Mouse (Mus musculus): Measurements from ENCODE around the gene Lrrfip1. TPM values are rescaled to one million over a fixed set of nuclear protein-coding genes. Genes with fewer than 3 reads are reported as not detected.

Gene Lrrfip1
- polyA plus RNA-seq, 1 experiment from 2014 or later, result 33.0 TPM

DNA sequence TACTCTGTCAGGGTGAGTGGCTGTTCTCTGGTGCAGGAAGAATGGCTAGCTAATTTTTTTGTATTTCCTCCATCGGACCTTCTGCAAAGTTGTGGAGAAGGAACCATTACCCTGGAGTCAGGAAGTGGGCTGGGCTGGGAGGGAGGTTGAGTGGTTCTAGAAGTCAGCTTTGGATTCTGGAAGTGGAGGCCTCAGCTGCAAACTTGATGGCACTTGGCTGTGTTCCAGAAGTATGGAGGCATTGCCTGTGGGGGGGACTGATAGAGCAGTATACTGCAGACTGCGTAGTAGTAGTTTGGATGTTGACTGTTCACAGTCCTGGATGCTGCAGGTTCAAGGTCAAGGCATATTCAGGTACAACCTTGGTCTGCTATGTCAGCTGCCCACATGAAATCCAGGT, 12.2 kb downstream of the Lrrfip1 start:
- no peak for ATAC-seq (ENCODE audit: insufficient number of reproducible peaks, insufficient read depth, low FRiP score, low TSS enrichment)
- H3K9ac ChIP-seq, result no peak overlapping the region
- no peaks in the 10 kb centered on the region for H3K36me3 ChIP-seq
- peaks cover 13% of the 10 kb centered on the region for H3K4me1 ChIP-seq
- no peak overlapping the region for H3K4me3 ChIP-seq
- H3K4me2 ChIP-seq (replicated peaks), result no peak overlapping the region
- H3K9me3 ChIP-seq, result no peaks in the 10 kb centered on the region
- no peaks in the 10 kb centered on the region; the same call in 1 of the 2 replicates for H3K27me3 ChIP-seq
- H3K27ac ChIP-seq, result no peak overlapping the region
- 90% methylated on average over 2 of the region's 2 CpGs for WGBS

DNA sequence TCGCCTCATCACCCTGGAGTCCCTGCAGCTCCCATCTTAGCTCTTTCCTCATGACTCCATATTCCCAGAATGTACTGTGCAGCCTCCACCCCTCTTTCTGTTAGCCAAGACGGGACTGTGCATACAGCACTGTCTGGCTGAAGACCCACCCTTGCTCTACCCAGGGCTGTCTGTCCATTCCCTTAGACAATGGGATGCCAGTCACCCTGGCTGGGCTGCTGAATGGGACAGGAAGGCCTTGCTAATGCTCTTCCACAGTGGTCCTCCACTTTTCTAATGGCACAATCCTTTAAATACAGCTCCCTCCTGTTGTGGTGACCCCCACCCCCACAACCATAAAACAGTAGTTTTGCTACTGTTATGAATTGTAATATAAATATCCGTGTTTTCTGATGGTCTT, 12.8 kb downstream of the Lrrfip1 start:
- no peaks in the 10 kb centered on the region for H3K9me3 ChIP-seq
- H3K27ac ChIP-seq, result no peak overlapping the region
- 85% methylated on average over 3 of the region's 3 CpGs for WGBS
- H3K9ac ChIP-seq, result no peak overlapping the region
- H3K4me3 ChIP-seq, result no peak overlapping the region
- no peaks in the 10 kb centered on the region for H3K36me3 ChIP-seq
- ATAC-seq (ENCODE audit: insufficient number of reproducible peaks, insufficient read depth, low FRiP score, low TSS enrichment), result no peak
- no peak overlapping the region for H3K4me2 ChIP-seq (replicated peaks)
- no peaks in the 10 kb centered on the region; the same call in 1 of the 2 replicates for H3K27me3 ChIP-seq
- H3K4me1 ChIP-seq, result peaks cover 13% of the 10 kb centered on the region

- no peak overlapping the region for H3K9ac ChIP-seq
- no peak for ATAC-seq (ENCODE audit: insufficient number of reproducible peaks, insufficient read depth, low FRiP score, low TSS enrichment)
- H3K4me1 ChIP-seq, result peaks cover 19% of the 10 kb centered on the region
- no peak overlapping the region for H3K4me2 ChIP-seq (replicated peaks)
- H3K27ac ChIP-seq, result no peak overlapping the region
- H3K9me3 ChIP-seq, result no peaks in the 10 kb centered on the region
- H3K36me3 ChIP-seq, result no peaks in the 10 kb centered on the region
- H3K4me3 ChIP-seq, result no peak overlapping the region
- no peaks in the 10 kb centered on the region; the same call in 1 of the 2 replicates for H3K27me3 ChIP-seq
- 59% methylated on average over 3 of the region's 3 CpGs for WGBS
Observed at GRCm38 (mm10) chr1:91013803-91014202, 15.3 kb downstream of the Lrrfip1 start.

- Histone ChIP-seq H3K36me3 (no peaks in the 10 kb centered on the region), H3K9ac (no peak overlapping the region), H3K27ac (no peak overlapping the region), H3K4me2 (replicated peaks) (no peak overlapping the region), H3K4me1 (peaks cover 19% of the 10 kb centered on the region), H3K9me3 (no peaks in the 10 kb centered on the region), H3K4me3 (no peak overlapping the region), H3K27me3 (no peaks in the 10 kb centered on the region; the same call in 1 of the 2 replicates)
- no peak for ATAC-seq (ENCODE audit: insufficient number of reproducible peaks, insufficient read depth, low FRiP score, low TSS enrichment)
- WGBS, result 82% methylated on average over 7 of the region's 7 CpGs
Observed at GRCm38 (mm10) chr1:91015571-91015970, 17.0 kb downstream of the Lrrfip1 start.

DNA sequence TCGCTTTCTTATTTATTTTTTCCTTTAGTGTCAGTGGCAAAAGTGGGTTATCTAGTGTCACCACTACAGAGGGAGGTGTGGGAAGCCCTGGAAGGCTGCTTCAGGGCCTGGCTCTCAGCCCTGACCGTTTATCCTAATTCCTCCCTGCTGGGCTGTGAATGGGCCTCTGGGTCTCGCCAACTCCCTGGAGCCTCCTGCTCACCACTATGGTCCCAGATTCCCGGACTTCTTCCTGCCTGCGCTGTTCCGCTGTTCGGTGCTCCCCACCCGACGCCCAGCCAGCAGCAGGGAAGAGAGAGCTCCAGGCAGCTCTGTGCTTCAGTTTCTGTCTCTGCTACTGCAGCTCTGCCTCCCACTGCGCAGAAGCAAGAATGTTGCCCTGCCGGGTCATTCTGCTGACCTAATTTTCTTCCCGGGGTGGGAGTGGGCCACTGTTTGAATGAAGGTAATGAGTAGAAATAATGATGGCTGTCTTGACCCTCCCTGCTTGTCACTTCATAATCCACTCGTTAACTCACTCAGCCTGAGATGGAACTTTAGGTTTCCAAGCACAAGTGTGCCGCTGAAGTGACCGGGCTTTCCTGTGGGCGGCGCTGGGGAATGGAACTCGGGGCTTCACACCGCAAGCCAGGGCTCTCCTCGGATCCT, 18.7 kb downstream of the Lrrfip1 start:
- no peaks in the 10 kb centered on the region for H3K9me3 ChIP-seq
- no peaks in the 10 kb centered on the region for H3K36me3 ChIP-seq
- no peaks in the 10 kb centered on the region for H3K27me3 ChIP-seq
- H3K4me1 ChIP-seq, result peaks cover 16% of the 10 kb centered on the region
- 20% methylated on average over 20 of the region's 20 CpGs for WGBS
- H3K9ac ChIP-seq, result no peak overlapping the region
- H3K4me2 ChIP-seq (replicated peaks), result peak overlapping the region; percentile 18
- ATAC-seq (ENCODE audit: insufficient number of reproducible peaks, insufficient read depth, low FRiP score, low TSS enrichment), result peak; percentile 76
- H3K27ac ChIP-seq, result no peak overlapping the region
- no peak overlapping the region for H3K4me3 ChIP-seq

- H3K4me2 ChIP-seq (replicated peaks), result no peak overlapping the region
- WGBS, result 86% methylated on average over 2 of the region's 2 CpGs
- no peak overlapping the region for H3K9ac ChIP-seq
- H3K27ac ChIP-seq, result no peak overlapping the region
- H3K36me3 ChIP-seq, result no peaks in the 10 kb centered on the region
- no peaks in the 10 kb centered on the region for H3K27me3 ChIP-seq
- no peak for ATAC-seq (ENCODE audit: insufficient number of reproducible peaks, insufficient read depth, low FRiP score, low TSS enrichment)
- H3K9me3 ChIP-seq, result no peaks in the 10 kb centered on the region
- H3K4me3 ChIP-seq, result no peak overlapping the region
- peaks cover 7% of the 10 kb centered on the region for H3K4me1 ChIP-seq
Observed at GRCm38 (mm10) chr1:91019346-91019745, 20.8 kb downstream of the Lrrfip1 start.

- Histone ChIP-seq H3K27me3 (no peaks in the 10 kb centered on the region), H3K36me3 (0 out of 2 replicates have a peak, but pooled peaks cover 4% of the 10 kb centered on the region), H3K9me3 (no peaks in the 10 kb centered on the region), H3K4me2 (replicated peaks) (no peak overlapping the region), H3K9ac (no peak overlapping the region), H3K27ac (no peak overlapping the region), H3K4me1 (peaks cover 6% of the 10 kb centered on the region), H3K4me3 (no peak overlapping the region)
- no peak for ATAC-seq (ENCODE audit: insufficient number of reproducible peaks, insufficient read depth, low FRiP score, low TSS enrichment)
- 61% methylated on average over 3 of the region's 3 CpGs for WGBS
Observed at GRCm38 (mm10) chr1:91021304-91021703, 22.8 kb downstream of the Lrrfip1 start.

DNA sequence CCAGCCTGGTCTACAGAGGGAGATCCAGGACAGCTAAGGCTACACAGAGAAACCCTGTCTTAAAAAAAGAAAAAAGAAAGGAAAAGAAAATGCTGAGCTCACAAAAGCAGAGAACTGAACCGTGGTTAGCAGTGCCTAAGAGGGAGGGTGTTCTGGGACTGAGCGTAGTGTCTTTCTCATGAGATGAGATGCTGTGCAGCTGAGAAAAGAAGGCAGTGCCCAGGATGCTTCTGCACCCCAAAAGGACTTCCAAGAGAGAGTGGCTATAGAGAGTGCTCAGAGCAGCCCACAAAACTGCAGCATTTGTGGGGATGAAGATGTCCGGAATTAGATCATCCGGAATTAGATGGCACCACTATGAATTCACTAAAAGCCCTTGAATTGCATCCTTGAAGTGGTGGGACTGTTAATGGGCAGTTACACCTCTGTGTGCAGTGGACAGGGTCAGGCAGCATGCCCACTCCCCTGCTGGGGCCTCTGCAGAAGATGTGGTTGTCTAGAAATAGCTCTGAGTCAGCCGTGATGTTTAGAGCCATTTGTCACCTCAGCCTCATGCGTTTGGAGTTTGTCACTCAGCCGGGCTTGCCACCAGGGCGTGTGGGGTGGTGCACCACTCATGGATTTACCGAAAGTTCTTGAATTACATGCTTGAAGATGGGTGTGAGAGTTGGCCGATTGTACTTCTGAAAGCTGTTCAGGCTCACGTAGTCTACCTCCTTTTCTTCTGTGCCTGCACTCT, 23.8 kb downstream of the Lrrfip1 start:
- Histone ChIP-seq H3K27me3 (no peaks in the 10 kb centered on the region), H3K4me3 (no peak overlapping the region), H3K9ac (no peak overlapping the region), H3K9me3 (no peaks in the 10 kb centered on the region), H3K36me3 (0 out of 2 replicates have a peak, but pooled peaks cover 4% of the 10 kb centered on the region), H3K4me1 (0 out of 2 replicates have a peak, but pooled peaks cover under 1% of the 10 kb centered on the region), H3K4me2 (replicated peaks) (no peak overlapping the region), H3K27ac (no peak overlapping the region)
- ATAC-seq (ENCODE audit: insufficient number of reproducible peaks, insufficient read depth, low FRiP score, low TSS enrichment), result no peak
- WGBS, result 84% methylated on average over 11 of the region's 11 CpGs

DNA sequence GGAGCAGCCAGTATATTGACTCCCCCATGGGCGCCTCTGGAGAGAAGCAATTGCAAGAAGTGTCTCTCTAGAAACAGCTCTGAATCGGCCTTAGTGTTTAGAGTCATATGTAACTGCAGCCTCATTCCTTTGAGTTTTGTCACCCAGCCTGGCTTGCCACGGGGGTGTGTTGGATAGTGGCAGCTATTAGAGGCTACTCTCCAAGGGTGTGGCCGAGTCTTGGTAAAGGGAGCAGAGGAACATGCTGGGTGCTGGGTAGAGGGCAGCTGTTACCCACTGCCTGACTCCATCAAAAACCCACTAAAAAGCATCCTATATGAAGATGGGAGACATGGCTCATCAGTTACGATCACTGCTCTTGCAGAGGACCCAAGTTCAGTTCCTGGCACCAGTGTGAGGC, 24.7 kb downstream of the Lrrfip1 start:
- H3K4me2 ChIP-seq (replicated peaks), result no peak overlapping the region
- no peaks in the 10 kb centered on the region for H3K4me1 ChIP-seq
- 0 out of 2 replicates have a peak, but pooled peaks cover 4% of the 10 kb centered on the region for H3K36me3 ChIP-seq
- no peaks in the 10 kb centered on the region for H3K9me3 ChIP-seq
- H3K27me3 ChIP-seq, result no peaks in the 10 kb centered on the region
- 83% methylated on average over 5 of the region's 5 CpGs for WGBS
- no peak overlapping the region for H3K4me3 ChIP-seq
- H3K9ac ChIP-seq, result no peak overlapping the region
- no peak overlapping the region for H3K27ac ChIP-seq
- ATAC-seq (ENCODE audit: insufficient number of reproducible peaks, insufficient read depth, low FRiP score, low TSS enrichment), result no peak

GRCm38 (mm10) chr1:91023960-91024359, 25.4 kb downstream of the Lrrfip1 start:
- H3K4me2 ChIP-seq (replicated peaks), result no peak overlapping the region
- H3K4me1 ChIP-seq, result no peaks in the 10 kb centered on the region
- WGBS, result 78% methylated on average over 9 of the region's 9 CpGs
- no peaks in the 10 kb centered on the region for H3K9me3 ChIP-seq
- H3K4me3 ChIP-seq, result no peak overlapping the region
- no peak overlapping the region for H3K27ac ChIP-seq
- 0 out of 2 replicates have a peak, but pooled peaks cover 4% of the 10 kb centered on the region for H3K36me3 ChIP-seq
- no peak for ATAC-seq (ENCODE audit: insufficient number of reproducible peaks, insufficient read depth, low FRiP score, low TSS enrichment)
- H3K27me3 ChIP-seq, result no peaks in the 10 kb centered on the region
- H3K9ac ChIP-seq, result no peak overlapping the region

DNA sequence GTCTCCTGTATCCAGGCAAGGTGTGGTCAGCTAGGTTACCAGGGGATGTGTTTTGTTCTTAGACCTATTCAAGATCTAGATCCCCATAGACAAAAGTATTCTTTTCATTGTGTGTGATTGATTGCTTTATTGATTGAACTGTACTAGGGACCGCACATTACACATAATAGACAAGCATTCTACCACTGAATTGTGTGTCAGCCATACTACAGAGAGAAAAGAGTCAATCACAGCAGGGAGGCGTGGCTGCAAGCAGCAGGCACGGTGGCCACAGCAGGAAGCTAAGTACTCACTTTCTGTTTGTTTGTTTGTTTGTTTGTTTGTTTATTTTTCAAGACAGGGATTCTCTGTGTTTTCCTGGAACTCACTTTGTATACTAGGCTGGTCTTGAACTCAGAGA, 25.9 kb downstream of the Lrrfip1 start:
- Histone ChIP-seq H3K4me3 (no peak overlapping the region), H3K36me3 (0 out of 2 replicates have a peak, but pooled peaks cover 4% of the 10 kb centered on the region), H3K4me1 (no peaks in the 10 kb centered on the region), H3K27me3 (no peaks in the 10 kb centered on the region), H3K9me3 (no peaks in the 10 kb centered on the region), H3K4me2 (replicated peaks) (no peak overlapping the region), H3K27ac (no peak overlapping the region), H3K9ac (no peak overlapping the region)
- no peak for ATAC-seq (ENCODE audit: insufficient number of reproducible peaks, insufficient read depth, low FRiP score, low TSS enrichment)
- 78% methylated on average over 3 of the region's 3 CpGs for WGBS

GRCm38 (mm10) chr1:91026945-91027344, 28.4 kb downstream of the Lrrfip1 start:
- H3K9me3 ChIP-seq, result no peaks in the 10 kb centered on the region
- WGBS, result 92% methylated on average over 2 of the region's 2 CpGs
- no peak for ATAC-seq (ENCODE audit: insufficient number of reproducible peaks, insufficient read depth, low FRiP score, low TSS enrichment)
- H3K9ac ChIP-seq, result no peak overlapping the region
- H3K4me2 ChIP-seq (replicated peaks), result no peak overlapping the region
- H3K27ac ChIP-seq, result no peak overlapping the region
- H3K4me1 ChIP-seq, result no peaks in the 10 kb centered on the region; the same call in 1 of the 2 replicates
- 0 out of 2 replicates have a peak, but pooled peaks cover 4% of the 10 kb centered on the region for H3K36me3 ChIP-seq
- no peaks in the 10 kb centered on the region for H3K27me3 ChIP-seq
- H3K4me3 ChIP-seq, result no peak overlapping the region
